Mouse (Mus musculus) adrenal gland, adult 2 months (tissue): ENCODE data around the gene Clint1. TPM values are rescaled to one million over a fixed set of nuclear protein-coding genes. Genes with fewer than 3 reads are reported as not detected.

ENCODE experiments used
- DNase-seq: peaks from one replicate; pipeline ENCODE4 v3.0.0; 2021
- polyA plus RNA-seq: library from polyadenylated mRNA; depleted of rRNA; stranded (reverse); fragments of >200 nt; gene quantifications from 2 replicates; pipeline ENCODE4 v1.2.3, GENCODE M21; 2012
- total RNA-seq, 2 experiments: library from RNA; stranded (reverse); gene quantifications; 2 replicates each; pipeline ENCODE4 v1.2.3; 2021

Gene Clint1
- total and polyA plus RNA-seq, 3 experiments = 41.4 to 99.1 (median 61.2) TPM

GRCm38 (mm10) chr11:45883270-45883931 lies 31.6 kb downstream of the Clint1 start:
- DNase-seq = no peak

- DNase-seq = no peak
Measured at GRCm38 (mm10) chr11:45884029-45884428, 32.2 kb downstream of the Clint1 start.

- no peak for DNase-seq
Measured at GRCm38 (mm10) chr11:45885606-45886230, 33.9 kb downstream of the Clint1 start.

- DNase-seq = no peak
Measured at GRCm38 (mm10) chr11:45886596-45886995, 34.7 kb downstream of the Clint1 start.

GRCm38 (mm10) chr11:45888471-45889030 lies 36.7 kb downstream of the Clint1 start:
- DNase-seq = peak; percentile 23

GRCm38 (mm10) chr11:45889981-45890380 lies 38.1 kb downstream of the Clint1 start:
- DNase-seq = no peak

GRCm38 (mm10) chr11:45890423-45890822 lies 38.6 kb downstream of the Clint1 start:
- DNase-seq = no peak

GRCm38 (mm10) chr11:45892861-45893360 lies 41.1 kb downstream of the Clint1 start:
- DNase-seq = no peak

GRCm38 (mm10) chr11:45897392-45897791 lies 45.5 kb downstream of the Clint1 start:
- DNase-seq = no peak

GRCm38 (mm10) chr11:45900233-45901015 lies 48.6 kb downstream of the Clint1 start:
- DNase-seq = no peak

- DNase-seq = no peak
Measured at GRCm38 (mm10) chr11:45906109-45906786, 54.4 kb downstream of the Clint1 start.

- DNase-seq = no peak
Measured at GRCm38 (mm10) chr11:45907301-45907700, 55.5 kb downstream of the Clint1 start.

- DNase-seq = no peak
Measured at GRCm38 (mm10) chr11:45908070-45908469, 56.2 kb downstream of the Clint1 start.

- no peak for DNase-seq
Measured at GRCm38 (mm10) chr11:45908894-45909293, 57.0 kb downstream of the Clint1 start.

GRCm38 (mm10) chr11:45910701-45911100 lies 58.9 kb downstream of the Clint1 start:
- DNase-seq = no peak

- DNase-seq = no peak
Measured at GRCm38 (mm10) chr11:45916196-45916595, 64.3 kb downstream of the Clint1 start.

GRCm38 (mm10) chr11:45918018-45918417 lies 66.2 kb downstream of the Clint1 start:
- no peak for DNase-seq

- DNase-seq = peak; percentile 70
Measured at GRCm38 (mm10) chr11:45918836-45919235, 67.0 kb downstream of the Clint1 start.

GRCm38 (mm10) chr11:45921026-45921425 lies 69.2 kb downstream of the Clint1 start:
- no peak for DNase-seq

- no peak for DNase-seq
Measured at GRCm38 (mm10) chr11:45921480-45921898, 69.6 kb downstream of the Clint1 start.

GRCm38 (mm10) chr11:45925436-45925835 lies 73.6 kb downstream of the Clint1 start:
- no peak for DNase-seq

GRCm38 (mm10) chr11:45926640-45927082 lies 74.8 kb downstream of the Clint1 start:
- DNase-seq = peak; percentile 82
